Mouse (Mus musculus) brain, embryonic 18.5 days (tissue): ENCODE measurements around the gene Unk.
"Not testable (repeated sequence)": the region's sequence is repeated elsewhere in the genome, so short reads cannot be mapped to it uniquely, and the experiment has no call there.

Source experiments
- DNase-seq: peaks from one replicate; pipeline ENCODE4 v3.0.0-alpha.2; 2012; ENCODE audit warnings: low read depth, low spot score

The Unk gene

GRCm38 (mm10) chr11:116087194-116088130 lies 57.3 kb downstream of the Unk start:
- DNase-seq, result no peak

GRCm38 (mm10) chr11:116088188-116088587 lies 58.1 kb downstream of the Unk start:
- DNase-seq, result no peak

- no peak for DNase-seq
Measured at GRCm38 (mm10) chr11:116088741-116089394, 58.7 kb downstream of the Unk start.

GRCm38 (mm10) chr11:116089545-116089944 lies 59.4 kb downstream of the Unk start:
- DNase-seq, result no peak

- DNase-seq, result no peak
Measured at GRCm38 (mm10) chr11:116091591-116091990, 61.5 kb downstream of the Unk start.

- DNase-seq, result not testable (repeated sequence)
Measured at GRCm38 (mm10) chr11:116092959-116093358, 62.8 kb downstream of the Unk start.

- DNase-seq, result no peak
Measured at GRCm38 (mm10) chr11:116093771-116094565, 63.8 kb downstream of the Unk start.

- no peak for DNase-seq
Measured at GRCm38 (mm10) chr11:116095573-116095972, 65.5 kb downstream of the Unk start.

GRCm38 (mm10) chr11:116096213-116097108 lies 66.3 kb downstream of the Unk start:
- DNase-seq, result no peak

GRCm38 (mm10) chr11:116098711-116099460 lies 68.8 kb downstream of the Unk start:
- no peak for DNase-seq

- no peak for DNase-seq
Measured at GRCm38 (mm10) chr11:116099462-116099861, 69.3 kb downstream of the Unk start.

GRCm38 (mm10) chr11:116100385-116100784 lies 70.3 kb downstream of the Unk start:
- no peak for DNase-seq

GRCm38 (mm10) chr11:116100839-116101238 lies 70.7 kb downstream of the Unk start:
- no peak for DNase-seq

- no peak for DNase-seq
Measured at GRCm38 (mm10) chr11:116101931-116102381, 71.8 kb downstream of the Unk start.

GRCm38 (mm10) chr11:116102472-116102871 lies 72.3 kb downstream of the Unk start:
- no peak for DNase-seq

- DNase-seq, result no peak
Measured at GRCm38 (mm10) chr11:116103572-116103971, 73.5 kb downstream of the Unk start.

GRCm38 (mm10) chr11:116104006-116104646 lies 74.0 kb downstream of the Unk start:
- no peak for DNase-seq

GRCm38 (mm10) chr11:116105065-116105464 lies 74.9 kb downstream of the Unk start:
- no peak for DNase-seq

GRCm38 (mm10) chr11:116106154-116106962 lies 76.2 kb downstream of the Unk start:
- no peak for DNase-seq
